Mouse (Mus musculus): ENCODE measurements around the gene Ppp1cc. TPM values are rescaled to one million over a fixed set of nuclear protein-coding genes. Genes with fewer than 3 reads are reported as not detected.
A peak's percentile ranks its signal among the peaks of the same experiment; 100 is the strongest.
"Not testable (repeated sequence)": the region's sequence is repeated elsewhere in the genome, so short reads cannot be mapped to it uniquely, and the experiment has no call there.

Ppp1cc gene
- polyA plus RNA-seq, 1 experiment from 2014 or later: 97.9 TPM

DNA sequence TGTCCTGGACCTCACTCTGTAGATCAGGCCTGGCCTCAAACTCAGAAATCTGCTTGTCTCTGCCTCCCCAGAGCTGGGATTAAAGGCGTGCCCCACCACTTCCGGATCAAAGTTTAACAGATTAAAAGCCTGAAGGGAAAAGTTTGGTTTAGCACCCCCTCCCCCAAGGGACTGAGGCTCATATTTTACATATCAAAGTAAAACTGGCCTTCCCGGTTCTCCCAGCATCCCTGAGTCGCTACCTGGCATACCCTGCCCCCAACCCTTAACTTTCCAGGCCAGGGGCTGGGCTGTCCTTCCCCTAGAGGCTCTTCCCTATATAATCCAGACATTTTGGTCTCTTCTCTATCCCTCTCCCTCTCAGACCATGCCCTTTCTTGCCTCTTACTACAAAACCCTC is 8.8 kb upstream of the Ppp1cc start:
- Histone ChIP-seq H3K9ac (replicated peaks) (no peak overlapping the region), H3K27ac (ENCODE audit: low read depth) (no peak overlapping the region), H3K4me3 (ENCODE audit: low read depth, low read length) (no peak overlapping the region), H3K36me3 (replicated peaks; ENCODE audit: insufficient read depth, low read length) (no peaks in the 10 kb centered on the region), H3K4me1 (ENCODE audit: insufficient read depth) (peaks cover 12% of the 10 kb centered on the region), H3K27me3 (ENCODE audit: insufficient read depth, low read length) (no peaks in the 10 kb centered on the region), H3K9me3 (ENCODE audit: low read length) (no peaks in the 10 kb centered on the region), H3K4me2 (ENCODE audit: low read depth, low read length) (no peak overlapping the region)
- DNase-seq (no peak), ATAC-seq (no peak)
- WGBS (ENCODE audit: insufficient replicate concordance): 70% methylated on average over 4 of the region's 4 CpGs
- no peak for TF ChIP-seq CTCF (IDR thresholded peaks at IDR 0.05; ENCODE audit: low read depth)
- TF ChIP-seq EP300 (IDR thresholded peaks at IDR 0.05; ENCODE audit: low read depth): no peak

DNA sequence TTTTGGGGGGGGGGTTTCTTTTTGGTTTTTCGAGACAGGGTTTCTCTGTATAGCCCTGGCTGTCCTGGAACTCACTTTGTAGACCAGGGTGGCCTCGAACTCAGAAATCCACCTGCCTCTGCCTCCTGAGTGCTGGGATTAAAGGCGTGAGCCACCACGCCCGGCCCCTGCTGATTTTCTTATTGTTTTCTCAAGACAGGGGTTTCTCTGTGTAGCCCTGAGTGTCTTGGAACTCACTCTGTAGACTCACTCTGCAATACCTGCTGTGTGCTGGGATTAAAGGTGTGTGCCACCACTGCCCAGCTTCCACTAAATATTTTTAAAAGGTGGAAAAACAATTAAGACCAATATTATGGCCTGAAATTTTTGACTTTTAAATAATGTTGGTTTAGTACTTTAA is 5.6 kb upstream of the Ppp1cc start:
- not testable (repeated sequence) for ATAC-seq; H3K27me3 ChIP-seq (ENCODE audit: insufficient read depth, low read length); H3K4me3 ChIP-seq (ENCODE audit: low read depth, low read length); H3K27ac ChIP-seq (ENCODE audit: low read depth); DNase-seq; H3K36me3 ChIP-seq (replicated peaks; ENCODE audit: insufficient read depth, low read length); H3K9me3 ChIP-seq (ENCODE audit: low read length); H3K9ac ChIP-seq (replicated peaks); H3K4me2 ChIP-seq (ENCODE audit: low read depth, low read length)
- peaks cover 23% of the 10 kb centered on the region for H3K4me1 ChIP-seq (ENCODE audit: insufficient read depth)
- 86% methylated on average over 5 of the region's 5 CpGs for WGBS (ENCODE audit: insufficient replicate concordance)

DNA sequence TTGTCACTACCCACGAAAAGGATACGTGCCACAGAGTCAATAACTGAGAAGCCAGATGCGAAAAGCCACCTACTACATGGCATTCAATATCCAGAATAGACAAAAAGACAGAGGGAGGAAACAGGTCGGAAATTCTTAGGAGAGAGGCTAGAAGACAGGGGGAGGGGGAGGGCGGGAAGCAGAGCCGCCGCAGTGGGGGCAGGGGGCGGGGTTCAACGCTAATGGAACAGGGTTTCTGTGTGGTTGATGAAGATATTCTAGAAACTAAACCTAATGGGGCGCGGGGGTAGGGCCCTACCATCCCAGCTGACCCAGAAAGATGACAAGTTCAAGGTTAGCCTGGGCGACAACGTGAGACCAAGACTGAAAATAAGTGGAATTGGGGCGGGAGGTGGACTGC is 4.1 kb upstream of the Ppp1cc start:
- H3K4me2 ChIP-seq (ENCODE audit: low read depth, low read length): no peak overlapping the region
- no peaks in the 10 kb centered on the region for H3K9me3 ChIP-seq (ENCODE audit: low read length)
- no peaks in the 10 kb centered on the region for H3K36me3 ChIP-seq (replicated peaks; ENCODE audit: insufficient read depth, low read length)
- no peak for DNase-seq
- no peak overlapping the region for H3K4me3 ChIP-seq (ENCODE audit: low read depth, low read length)
- H3K9ac ChIP-seq (replicated peaks): no peak overlapping the region
- TF ChIP-seq EP300 (IDR thresholded peaks at IDR 0.05; ENCODE audit: low read depth): no peak
- no peak for TF ChIP-seq CTCF (IDR thresholded peaks at IDR 0.05; ENCODE audit: low read depth)
- H3K4me1 ChIP-seq (ENCODE audit: insufficient read depth): peaks cover 25% of the 10 kb centered on the region
- 35% methylated on average over 11 of the region's 14 CpGs for whole genome bisulfite sequencing (ENCODE audit: insufficient replicate concordance)
- no peak for ATAC-seq
- no peaks in the 10 kb centered on the region for H3K27me3 ChIP-seq (ENCODE audit: insufficient read depth, low read length)
- H3K27ac ChIP-seq (ENCODE audit: low read depth): no peak overlapping the region

DNA sequence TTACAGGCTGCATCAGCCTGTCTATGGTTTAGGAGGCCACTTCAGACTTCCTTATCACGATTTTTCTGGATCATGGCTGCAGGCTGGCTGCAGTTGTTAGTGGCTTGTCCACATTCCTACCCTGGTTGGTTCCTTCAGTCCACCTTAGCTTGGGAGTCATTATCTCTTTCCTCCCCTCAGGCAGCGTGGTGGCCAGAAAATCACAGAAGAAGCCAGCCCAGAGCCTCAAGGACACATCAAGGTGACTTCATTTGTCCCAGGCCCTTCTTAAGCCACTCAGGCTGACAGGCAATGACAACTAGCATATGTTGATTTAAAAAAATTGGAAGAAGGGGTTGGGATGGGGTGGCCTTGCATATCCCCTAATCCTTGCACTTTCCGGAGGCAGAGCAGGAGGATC is 3.3 kb upstream of the Ppp1cc start:
- Histone ChIP-seq H3K27me3 (ENCODE audit: insufficient read depth, low read length) (no peaks in the 10 kb centered on the region), H3K36me3 (replicated peaks; ENCODE audit: insufficient read depth, low read length) (0 out of 2 replicates have a peak, but pooled peaks cover under 1% of the 10 kb centered on the region), H3K4me2 (ENCODE audit: low read depth, low read length) (no peak overlapping the region), H3K4me1 (ENCODE audit: insufficient read depth) (peaks cover 32% of the 10 kb centered on the region), H3K4me3 (ENCODE audit: low read depth, low read length) (no peak overlapping the region), H3K9me3 (ENCODE audit: low read length) (no peaks in the 10 kb centered on the region), H3K27ac (ENCODE audit: low read depth) (peak overlapping the region; percentile 78), H3K9ac (replicated peaks) (no peak overlapping the region)
- TF ChIP-seq CTCF (IDR thresholded peaks at IDR 0.05; ENCODE audit: low read depth) (no peak), EP300 (IDR thresholded peaks at IDR 0.05; ENCODE audit: low read depth) (no peak)
- ATAC-seq: no peak
- WGBS (ENCODE audit: insufficient replicate concordance): 60% methylated on average over 3 of the region's 3 CpGs
- no peak for DNase-seq

DNA sequence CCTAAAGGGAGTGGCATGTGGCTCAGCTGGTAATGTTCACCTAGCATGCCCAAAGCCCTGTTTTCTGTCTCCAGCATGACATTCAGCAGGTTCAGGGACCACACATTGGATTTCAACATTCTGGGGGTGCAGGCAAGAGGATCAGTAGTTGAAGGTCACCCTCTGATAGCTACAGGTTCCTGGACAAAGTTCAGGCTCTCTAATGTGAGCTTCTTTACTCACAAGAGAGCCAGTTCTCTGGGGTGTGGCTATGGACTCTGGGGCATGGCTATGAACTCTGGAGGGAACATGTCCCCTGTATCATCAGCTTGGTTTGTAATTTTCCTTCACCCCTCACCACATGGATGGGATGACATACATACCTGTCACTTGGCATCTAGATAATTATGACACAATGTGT is 2.5 kb upstream of the Ppp1cc start:
- no peaks in the 10 kb centered on the region for H3K27me3 ChIP-seq (ENCODE audit: insufficient read depth, low read length)
- no peak overlapping the region for H3K4me3 ChIP-seq (ENCODE audit: low read depth, low read length)
- H3K27ac ChIP-seq (ENCODE audit: low read depth): peak overlapping the region; percentile 78
- TF ChIP-seq EP300 (IDR thresholded peaks at IDR 0.05; ENCODE audit: low read depth) (no peak), CTCF (IDR thresholded peaks at IDR 0.05; ENCODE audit: low read depth) (no peak)
- H3K4me1 ChIP-seq (ENCODE audit: insufficient read depth): peaks cover 41% of the 10 kb centered on the region
- ATAC-seq (peak; percentile 68), DNase-seq (no peak)
- no peaks in the 10 kb centered on the region for H3K9me3 ChIP-seq (ENCODE audit: low read length)
- H3K36me3 ChIP-seq (replicated peaks; ENCODE audit: insufficient read depth, low read length): 0 out of 2 replicates have a peak, but pooled peaks cover 4% of the 10 kb centered on the region
- H3K4me2 ChIP-seq (ENCODE audit: low read depth, low read length): no peak overlapping the region
- no peak overlapping the region for H3K9ac ChIP-seq (replicated peaks)

DNA sequence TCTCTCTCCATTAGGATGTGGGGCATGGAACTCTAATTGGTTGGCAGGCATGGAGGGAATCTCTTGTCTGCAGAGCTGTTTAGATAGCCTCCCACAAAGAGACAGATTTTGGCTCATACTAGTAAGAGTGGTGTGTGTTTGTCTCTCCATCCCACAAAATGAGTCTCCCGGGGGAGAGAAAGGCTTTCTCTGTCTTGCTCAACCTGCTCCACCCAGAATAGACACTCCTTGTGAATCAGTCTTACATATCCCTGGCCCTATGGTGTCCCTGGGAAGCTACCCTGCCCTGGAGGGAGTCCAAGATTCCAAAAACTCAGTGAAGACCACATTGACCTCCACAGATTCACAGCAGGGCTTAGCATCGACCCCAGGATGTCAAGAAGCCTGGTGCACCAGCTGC is 1.6 kb upstream of the Ppp1cc start:
- Histone ChIP-seq H3K4me3 (ENCODE audit: low read depth, low read length) (no peak overlapping the region), H3K4me2 (ENCODE audit: low read depth, low read length) (no peak overlapping the region)

More for the DNA sequence above, 1.6 kb upstream of the Ppp1cc start:
- WGBS (ENCODE audit: insufficient replicate concordance): 65% methylated on average over 2 of the region's 2 CpGs
- H3K27ac ChIP-seq (ENCODE audit: low read depth): peak overlapping the region; percentile 78; the same call in 1 of the 2 replicates
- H3K27me3 ChIP-seq (ENCODE audit: insufficient read depth, low read length): no peaks in the 10 kb centered on the region
- H3K9me3 ChIP-seq (ENCODE audit: low read length): no peaks in the 10 kb centered on the region
- no peak for ATAC-seq
- H3K9ac ChIP-seq (replicated peaks): no peak overlapping the region
- H3K4me1 ChIP-seq (ENCODE audit: insufficient read depth): peaks cover 49% of the 10 kb centered on the region
- no peak for DNase-seq
- no peak for TF ChIP-seq EP300 (IDR thresholded peaks at IDR 0.05; ENCODE audit: low read depth)
- TF ChIP-seq CTCF (IDR thresholded peaks at IDR 0.05; ENCODE audit: low read depth): no peak
- H3K36me3 ChIP-seq (replicated peaks; ENCODE audit: insufficient read depth, low read length): peaks cover 13% of the 10 kb centered on the region
